Mouse (Mus musculus): ENCODE measurements at regions not wholly inside any gene's neighbourhood (a gene's known extent, or its start where the extent isn't known, plus 50 kb on each side); places are given as distances from the start of the nearest gene placed in this dataset.
A peak's percentile ranks its signal among the peaks of the same experiment; 100 is the strongest.

GRCm38 (mm10) chr11:45795322-45795721 is 56.5 kb upstream of the Clint1 start:
- Histone ChIP-seq H3K4me1 (ENCODE audit: control insufficient read depth, insufficient read depth, low read length) (no peaks in the 10 kb centered on the region), H3K27me3 (ENCODE audit: control insufficient read depth, insufficient read depth, low read length) (no peaks in the 10 kb centered on the region; the same call in 1 of the 2 replicates), H3K4me3 (replicated peaks; ENCODE audit: insufficient read depth, low read depth, low read length) (no peak overlapping the region), H3K27ac (ENCODE audit: insufficient read depth, low read length) (no peak overlapping the region)
- DNase-seq = no peak
- 33% methylated on average over 6 of the region's 6 CpGs for WGBS
- TF ChIP-seq POLR2A (IDR thresholded peaks at IDR 0.05; ENCODE audit: borderline replicate concordance, insufficient read depth, low read length) (no peak), CTCF (IDR thresholded peaks at IDR 0.05; ENCODE audit: borderline replicate concordance, insufficient read depth, low read depth, low read length) (no peak)

GRCm38 (mm10) chr11:45795731-45796130 is 56.1 kb upstream of the Clint1 start:
- Histone ChIP-seq H3K27me3 (ENCODE audit: control insufficient read depth, insufficient read depth, low read length) (no peaks in the 10 kb centered on the region; the same call in 1 of the 2 replicates), H3K4me1 (ENCODE audit: control insufficient read depth, insufficient read depth, low read length) (no peaks in the 10 kb centered on the region), H3K27ac (ENCODE audit: insufficient read depth, low read length) (no peak overlapping the region), H3K4me3 (replicated peaks; ENCODE audit: insufficient read depth, low read depth, low read length) (no peak overlapping the region)
- 7% methylated on average over 3 of the region's 3 CpGs for WGBS
- no peak for TF ChIP-seq POLR2A (IDR thresholded peaks at IDR 0.05; ENCODE audit: borderline replicate concordance, insufficient read depth, low read length)
- peak; percentile 25; the same call in 1 of the 2 replicates for TF ChIP-seq CTCF (IDR thresholded peaks at IDR 0.05; ENCODE audit: borderline replicate concordance, insufficient read depth, low read depth, low read length)
- DNase-seq = peak; percentile 2 to 14

- no peak for DNase-seq
- Histone ChIP-seq H3K27ac (ENCODE audit: insufficient read depth, low read length) (no peak overlapping the region), H3K27me3 (ENCODE audit: control insufficient read depth, insufficient read depth, low read length) (no peaks in the 10 kb centered on the region; the same call in 1 of the 2 replicates), H3K4me3 (replicated peaks; ENCODE audit: insufficient read depth, low read depth, low read length) (no peak overlapping the region), H3K4me1 (ENCODE audit: control insufficient read depth, insufficient read depth, low read length) (no peaks in the 10 kb centered on the region)
- TF ChIP-seq CTCF (IDR thresholded peaks at IDR 0.05; ENCODE audit: borderline replicate concordance, insufficient read depth, low read depth, low read length) = no peak
- no peak for TF ChIP-seq POLR2A (IDR thresholded peaks at IDR 0.05; ENCODE audit: borderline replicate concordance, insufficient read depth, low read length)
- WGBS = 54% methylated on average over 9 of the region's 9 CpGs
These were observed 52.0 kb upstream of the Clint1 start for GRCm38 (mm10) chr11:45799732-45800386.

Measured in cerebellum, adult 2 months (tissue).